Mouse (Mus musculus): ENCODE results near the gene Gm28038. TPM values are rescaled to one million over a fixed set of nuclear protein-coding genes. Genes with fewer than 3 reads are reported as not detected.
A peak's percentile ranks its signal among the peaks of the same experiment; 100 is the strongest.

Gm28038 gene
- polyA plus RNA-seq, 1 experiment from 2014 or later: not detected

- no peak for TF ChIP-seq CTCF (IDR thresholded peaks at IDR 0.05)
- TF ChIP-seq EP300 (IDR thresholded peaks at IDR 0.05): no peak
- DNase-seq (ENCODE audit: low spot score) (peak; percentile 85), ATAC-seq (peak; percentile 64)
- peaks cover 41% of the 10 kb centered on the region for H3K36me3 ChIP-seq (ENCODE audit: insufficient read depth, low read length)
- WGBS: 79% methylated on average over 2 of the region's 2 CpGs
- H3K27me3 ChIP-seq (replicated peaks; ENCODE audit: insufficient read depth, low read length): no peaks in the 10 kb centered on the region
- no peak overlapping the region for H3K27ac ChIP-seq (ENCODE audit: low read length)
- H3K4me1 ChIP-seq (ENCODE audit: insufficient read depth, low read depth, low read length): no peaks in the 10 kb centered on the region
- H3K9ac ChIP-seq (replicated peaks; ENCODE audit: low read depth): no peak overlapping the region
- no peaks in the 10 kb centered on the region for H3K9me3 ChIP-seq (ENCODE audit: low read length)
- H3K4me2 ChIP-seq (replicated peaks; ENCODE audit: low read depth, low read length): no peak overlapping the region
- no peak overlapping the region for H3K4me3 ChIP-seq (ENCODE audit: low read depth, low read length)
These were observed 30.6 kb downstream of the Gm28038 start for GRCm38 (mm10) chr2:30311481-30311880.

GRCm38 (mm10) chr2:30316136-30316535 lies 35.3 kb downstream of the Gm28038 start:
- Histone ChIP-seq H3K36me3 (ENCODE audit: insufficient read depth, low read length) (peaks cover 33% of the 10 kb centered on the region), H3K27me3 (replicated peaks; ENCODE audit: insufficient read depth, low read length) (no peaks in the 10 kb centered on the region), H3K4me2 (replicated peaks; ENCODE audit: low read depth, low read length) (no peak overlapping the region), H3K9ac (replicated peaks; ENCODE audit: low read depth) (no peak overlapping the region), H3K4me3 (ENCODE audit: low read depth, low read length) (no peak overlapping the region), H3K4me1 (ENCODE audit: insufficient read depth, low read depth, low read length) (no peaks in the 10 kb centered on the region), H3K9me3 (ENCODE audit: low read length) (no peaks in the 10 kb centered on the region), H3K27ac (ENCODE audit: low read length) (no peak overlapping the region)
- ATAC-seq (no peak), DNase-seq (ENCODE audit: low spot score) (no peak)
- TF ChIP-seq CTCF (IDR thresholded peaks at IDR 0.05) (peak; percentile 31), EP300 (IDR thresholded peaks at IDR 0.05) (no peak)
- 88% methylated on average over 4 of the region's 4 CpGs for WGBS

GRCm38 (mm10) chr2:30316955-30317354 lies 36.1 kb downstream of the Gm28038 start:
- Histone ChIP-seq H3K9ac (replicated peaks; ENCODE audit: low read depth) (no peak overlapping the region), H3K4me2 (replicated peaks; ENCODE audit: low read depth, low read length) (no peak overlapping the region), H3K4me1 (ENCODE audit: insufficient read depth, low read depth, low read length) (no peaks in the 10 kb centered on the region), H3K9me3 (ENCODE audit: low read length) (no peaks in the 10 kb centered on the region), H3K36me3 (ENCODE audit: insufficient read depth, low read length) (peaks cover 33% of the 10 kb centered on the region), H3K4me3 (ENCODE audit: low read depth, low read length) (no peak overlapping the region), H3K27ac (ENCODE audit: low read length) (no peak overlapping the region), H3K27me3 (replicated peaks; ENCODE audit: insufficient read depth, low read length) (no peaks in the 10 kb centered on the region)
- WGBS: 94% methylated on average over 5 of the region's 5 CpGs
- TF ChIP-seq EP300 (IDR thresholded peaks at IDR 0.05) (no peak), CTCF (IDR thresholded peaks at IDR 0.05) (no peak)
- ATAC-seq (no peak), DNase-seq (ENCODE audit: low spot score) (no peak)

- WGBS: 65% methylated on average over 4 of the region's 4 CpGs
- Histone ChIP-seq H3K4me3 (ENCODE audit: low read depth, low read length) (no peak overlapping the region), H3K4me2 (replicated peaks; ENCODE audit: low read depth, low read length) (no peak overlapping the region), H3K4me1 (ENCODE audit: insufficient read depth, low read depth, low read length) (no peaks in the 10 kb centered on the region), H3K36me3 (ENCODE audit: insufficient read depth, low read length) (peaks cover 41% of the 10 kb centered on the region), H3K27ac (ENCODE audit: low read length) (no peak overlapping the region), H3K9me3 (ENCODE audit: low read length) (no peaks in the 10 kb centered on the region), H3K27me3 (replicated peaks; ENCODE audit: insufficient read depth, low read length) (no peaks in the 10 kb centered on the region), H3K9ac (replicated peaks; ENCODE audit: low read depth) (no peak overlapping the region)
- TF ChIP-seq EP300 (IDR thresholded peaks at IDR 0.05) (no peak), CTCF (IDR thresholded peaks at IDR 0.05) (0 out of 2 replicates have a peak, but pooled peaks have one; percentile 4)
- no peak for DNase-seq (ENCODE audit: low spot score)
- ATAC-seq: no peak
These were observed 38.4 kb downstream of the Gm28038 start for GRCm38 (mm10) chr2:30319260-30319659.

GRCm38 (mm10) chr2:30323111-30323510 lies 42.3 kb downstream of the Gm28038 start:
- Histone ChIP-seq H3K9me3 (ENCODE audit: low read length) (no peaks in the 10 kb centered on the region), H3K9ac (replicated peaks; ENCODE audit: low read depth) (no peak overlapping the region), H3K36me3 (ENCODE audit: insufficient read depth, low read length) (peaks cover 29% of the 10 kb centered on the region; the same call in 1 of the 2 replicates), H3K4me1 (ENCODE audit: insufficient read depth, low read depth, low read length) (no peaks in the 10 kb centered on the region), H3K27me3 (replicated peaks; ENCODE audit: insufficient read depth, low read length) (no peaks in the 10 kb centered on the region), H3K4me3 (ENCODE audit: low read depth, low read length) (no peak overlapping the region), H3K4me2 (replicated peaks; ENCODE audit: low read depth, low read length) (no peak overlapping the region), H3K27ac (ENCODE audit: low read length) (no peak overlapping the region)
- no peak for TF ChIP-seq EP300 (IDR thresholded peaks at IDR 0.05)
- no peak for TF ChIP-seq CTCF (IDR thresholded peaks at IDR 0.05)
- DNase-seq (ENCODE audit: low spot score) (no peak), ATAC-seq (no peak)
- WGBS: 95% methylated on average over 7 of the region's 7 CpGs

GRCm38 (mm10) chr2:30325296-30325695 lies 44.5 kb downstream of the Gm28038 start:
- ATAC-seq: no peak
- no peak for DNase-seq (ENCODE audit: low spot score)
- H3K4me2 ChIP-seq (replicated peaks; ENCODE audit: low read depth, low read length): no peak overlapping the region
- no peaks in the 10 kb centered on the region for H3K9me3 ChIP-seq (ENCODE audit: low read length)
- no peaks in the 10 kb centered on the region for H3K27me3 ChIP-seq (replicated peaks; ENCODE audit: insufficient read depth, low read length)
- 93% methylated on average over 5 of the region's 5 CpGs for WGBS
- no peak overlapping the region for H3K27ac ChIP-seq (ENCODE audit: low read length)
- H3K36me3 ChIP-seq (ENCODE audit: insufficient read depth, low read length): peaks cover 38% of the 10 kb centered on the region
- H3K9ac ChIP-seq (replicated peaks; ENCODE audit: low read depth): no peak overlapping the region
- TF ChIP-seq CTCF (IDR thresholded peaks at IDR 0.05) (no peak), EP300 (IDR thresholded peaks at IDR 0.05) (no peak)
- H3K4me1 ChIP-seq (ENCODE audit: insufficient read depth, low read depth, low read length): no peaks in the 10 kb centered on the region
- H3K4me3 ChIP-seq (ENCODE audit: low read depth, low read length): no peak overlapping the region

- no peak overlapping the region for H3K9ac ChIP-seq (replicated peaks; ENCODE audit: low read depth)
- no peak overlapping the region for H3K4me2 ChIP-seq (replicated peaks; ENCODE audit: low read depth, low read length)
- no peak for TF ChIP-seq EP300 (IDR thresholded peaks at IDR 0.05)
- TF ChIP-seq CTCF (IDR thresholded peaks at IDR 0.05): no peak
- H3K36me3 ChIP-seq (ENCODE audit: insufficient read depth, low read length): peaks cover 36% of the 10 kb centered on the region
- no peak overlapping the region for H3K4me3 ChIP-seq (ENCODE audit: low read depth, low read length)
- DNase-seq (ENCODE audit: low spot score) (no peak), ATAC-seq (no peak)
- H3K9me3 ChIP-seq (ENCODE audit: low read length): no peaks in the 10 kb centered on the region
- H3K4me1 ChIP-seq (ENCODE audit: insufficient read depth, low read depth, low read length): no peaks in the 10 kb centered on the region
- 83% methylated on average over 7 of the region's 7 CpGs for WGBS
- H3K27ac ChIP-seq (ENCODE audit: low read length): no peak overlapping the region
- H3K27me3 ChIP-seq (replicated peaks; ENCODE audit: insufficient read depth, low read length): no peaks in the 10 kb centered on the region
These were observed 46.4 kb downstream of the Gm28038 start for GRCm38 (mm10) chr2:30327276-30327675.

Data from lung, postnatal 0 days (tissue).